Mouse (Mus musculus): ENCODE results near the gene Erp27. TPM values are rescaled to one million over a fixed set of nuclear protein-coding genes. Genes with fewer than 3 reads are reported as not detected.

The Erp27 gene
- total and polyA plus RNA-seq, 3 experiments, result 0.39 TPM; not detected in 2

DNA sequence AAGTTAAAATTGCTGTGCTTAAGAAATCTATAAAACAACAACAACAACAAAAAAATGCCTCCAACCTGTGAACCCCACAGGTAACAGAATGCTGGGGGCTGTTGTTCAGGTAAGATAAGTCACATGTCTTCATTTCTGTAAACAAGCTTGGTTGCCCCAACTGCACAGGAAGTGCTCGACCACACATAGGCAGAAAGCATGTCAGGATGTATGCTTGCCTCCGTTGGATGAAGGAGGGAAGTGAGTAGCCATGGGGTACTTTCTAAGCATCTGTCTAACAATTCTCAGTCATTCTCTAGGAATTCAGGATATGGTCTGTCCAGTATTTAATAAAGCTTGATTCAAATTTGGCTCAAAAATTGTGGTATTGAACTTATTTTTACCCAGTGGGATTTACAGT, 23.0 kb downstream of the Erp27 start:
- Histone ChIP-seq H3K27ac (ENCODE audit: control insufficient read depth, low read depth, low read length) (no peak overlapping the region), H3K4me3 (ENCODE audit: control insufficient read depth in 1 of 2, insufficient read depth in 1 of 2, low read depth in 2 of 2, low read length in 2 of 2) (no peak overlapping the region), H3K27me3 (ENCODE audit: control insufficient read depth in 1 of 2, insufficient read depth in 2 of 2, low read length in 2 of 2) (peaks cover 0 to 1% of the 10 kb centered on the region in 2 experiments; a peak in 2 of 4 replicates), H3K4me1 (ENCODE audit: control insufficient read depth in 1 of 2, insufficient read depth in 2 of 2, low read length in 2 of 2) (peaks cover 3 to 19% of the 10 kb centered on the region in 2 experiments; a peak in 3 of 4 replicates), H3K9ac (ENCODE audit: control insufficient read depth, low read depth, low read length, poor library complexity, severe bottlenecking) (no peak overlapping the region), H3K9me3 (replicated peaks; ENCODE audit: insufficient read depth, low read length) (no peaks in the 10 kb centered on the region), H3K79me2 (ENCODE audit: control insufficient read depth, insufficient read depth, low read length, poor library complexity) (no peaks in the 10 kb centered on the region), H3K36me3 (ENCODE audit: control insufficient read depth in 1 of 2, insufficient read depth in 2 of 2, low read length in 2 of 2) (peaks cover 0 to 19% of the 10 kb centered on the region in 2 experiments; a peak in 2 of 4 replicates)
- DNase-seq (ENCODE audit: low read depth, low spot score), result peak; percentile 29
- TF ChIP-seq MXI1 (IDR thresholded peaks at IDR 0.05; ENCODE audit: low read depth, low read length), result no peak
- no peak for TF ChIP-seq GATA1 (IDR thresholded peaks at IDR 0.05; ENCODE audit: low read depth, low read length)
- no peak for TF ChIP-seq CHD2 (IDR thresholded peaks at IDR 0.05; ENCODE audit: low read length)
- no peak for TF ChIP-seq MAX (IDR thresholded peaks at IDR 0.05; ENCODE audit: low read length)
- TF ChIP-seq MEF2A (IDR thresholded peaks at IDR 0.05; ENCODE audit: extremely low read depth, insufficient replicate concordance, low read depth, low read length, poor library complexity, severe bottlenecking), result no peak

DNA sequence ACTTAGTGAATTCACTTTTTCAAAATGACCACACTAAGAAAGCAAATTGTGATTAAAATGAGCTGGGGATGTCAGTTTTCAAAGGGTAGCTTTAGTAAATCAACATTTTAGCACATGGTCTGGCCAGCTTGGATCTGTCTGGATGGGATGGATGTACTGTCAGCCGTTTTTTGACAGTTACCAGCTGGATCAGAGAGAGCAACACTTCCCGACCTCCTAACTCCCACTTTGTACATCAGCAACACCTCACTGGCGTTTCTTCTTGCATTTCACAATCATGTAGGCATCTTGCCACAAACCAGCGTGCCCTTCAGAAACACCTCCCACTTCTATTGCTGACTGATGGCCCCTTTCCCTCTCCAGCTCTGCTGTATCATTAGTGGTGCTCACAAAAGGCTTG, 23.8 kb downstream of the Erp27 start:
- no peaks in the 10 kb centered on the region for H3K9me3 ChIP-seq (replicated peaks; ENCODE audit: insufficient read depth, low read length)
- no peak overlapping the region for H3K9ac ChIP-seq (ENCODE audit: control insufficient read depth, low read depth, low read length, poor library complexity, severe bottlenecking)
- H3K27me3 ChIP-seq (ENCODE audit: control insufficient read depth in 1 of 2, insufficient read depth in 2 of 2, low read length in 2 of 2), result peaks cover 0 to 1% of the 10 kb centered on the region in 2 experiments; a peak in 2 of 4 replicates
- no peak overlapping the region for H3K4me3 ChIP-seq (ENCODE audit: control insufficient read depth in 1 of 2, insufficient read depth in 1 of 2, low read depth in 2 of 2, low read length in 2 of 2)
- H3K36me3 ChIP-seq (ENCODE audit: control insufficient read depth in 1 of 2, insufficient read depth in 2 of 2, low read length in 2 of 2), result peaks cover 0 to 19% of the 10 kb centered on the region in 2 experiments; a peak in 2 of 4 replicates
- TF ChIP-seq EP300 (IDR thresholded peaks at IDR 0.05; ENCODE audit: low read depth in 1 of 2, low read length in 2 of 2) (no peak), NELFE (IDR thresholded peaks at IDR 0.05; ENCODE audit: low read depth, low read length) (no peak), ZMIZ1 (IDR thresholded peaks at IDR 0.05; ENCODE audit: low read depth, low read length) (no peak), MYB (IDR thresholded peaks at IDR 0.05; ENCODE audit: low read depth, low read length) (no peak), HCFC1 (IDR thresholded peaks at IDR 0.05; ENCODE audit: low read depth, low read length) (no peak), SMC3 (IDR thresholded peaks at IDR 0.05; ENCODE audit: low read depth, low read length) (no peak), ELF1 (IDR thresholded peaks at IDR 0.05; ENCODE audit: low read depth, low read length) (no peak), MEF2A (IDR thresholded peaks at IDR 0.05; ENCODE audit: extremely low read depth, insufficient replicate concordance, low read depth, low read length, poor library complexity, severe bottlenecking) (no peak), ETS1 (IDR thresholded peaks at IDR 0.05; ENCODE audit: low read depth, low read length) (no peak)
- DNase-seq (ENCODE audit: low read depth, low spot score), result no peak
- H3K79me2 ChIP-seq (ENCODE audit: control insufficient read depth, insufficient read depth, low read length, poor library complexity), result no peaks in the 10 kb centered on the region
- no peak overlapping the region for H3K27ac ChIP-seq (ENCODE audit: control insufficient read depth, low read depth, low read length)
- peaks cover 3 to 19% of the 10 kb centered on the region in 2 experiments; a peak in 3 of 4 replicates for H3K4me1 ChIP-seq (ENCODE audit: control insufficient read depth in 1 of 2, insufficient read depth in 2 of 2, low read length in 2 of 2)

DNA sequence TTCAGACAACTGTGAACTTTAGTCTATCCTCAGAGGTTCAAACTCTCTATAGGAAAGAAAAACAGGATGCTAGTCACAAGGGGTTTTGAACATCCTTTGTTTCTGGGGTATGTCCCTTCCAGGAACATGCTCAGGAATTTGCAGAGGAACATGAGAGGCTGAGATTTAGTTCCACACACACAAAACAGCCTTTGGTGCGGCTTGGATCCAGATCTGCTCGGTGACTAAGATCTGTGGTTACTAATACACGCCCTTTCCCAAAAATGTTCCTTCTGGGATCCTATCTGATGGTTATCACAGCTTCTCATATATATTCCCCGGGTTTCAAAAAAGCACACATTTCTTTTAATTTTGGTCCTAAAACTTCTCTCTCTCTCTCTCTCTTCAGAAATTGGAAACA, 24.2 kb downstream of the Erp27 start:
- H3K79me2 ChIP-seq (ENCODE audit: control insufficient read depth, insufficient read depth, low read length, poor library complexity), result no peaks in the 10 kb centered on the region
- H3K4me1 ChIP-seq (ENCODE audit: control insufficient read depth in 1 of 2, insufficient read depth in 2 of 2, low read length in 2 of 2), result peaks cover 3 to 19% of the 10 kb centered on the region in 2 experiments; a peak in 3 of 4 replicates

More for the DNA sequence above, 24.2 kb downstream of the Erp27 start:
- Histone ChIP-seq H3K4me3 (ENCODE audit: control insufficient read depth in 1 of 2, insufficient read depth in 1 of 2, low read depth in 2 of 2, low read length in 2 of 2) (no peak overlapping the region), H3K9ac (ENCODE audit: control insufficient read depth, low read depth, low read length, poor library complexity, severe bottlenecking) (no peak overlapping the region), H3K36me3 (ENCODE audit: control insufficient read depth in 1 of 2, insufficient read depth in 2 of 2, low read length in 2 of 2) (peaks cover 0 to 19% of the 10 kb centered on the region in 2 experiments; a peak in 2 of 4 replicates), H3K27ac (ENCODE audit: control insufficient read depth, low read depth, low read length) (no peak overlapping the region), H3K9me3 (replicated peaks; ENCODE audit: insufficient read depth, low read length) (no peaks in the 10 kb centered on the region), H3K27me3 (ENCODE audit: control insufficient read depth in 1 of 2, insufficient read depth in 2 of 2, low read length in 2 of 2) (peaks cover 0 to 1% of the 10 kb centered on the region in 2 experiments; a peak in 2 of 4 replicates)
- TF ChIP-seq NELFE (IDR thresholded peaks at IDR 0.05; ENCODE audit: low read depth, low read length) (no peak), E2F4 (IDR thresholded peaks at IDR 0.05; ENCODE audit: borderline replicate concordance, low read depth, low read length) (no peak), RCOR1 (IDR thresholded peaks at IDR 0.05; ENCODE audit: low read depth, low read length) (no peak), POLR2AphosphoS5 (IDR thresholded peaks at IDR 0.05; ENCODE audit: borderline replicate concordance, low read depth, low read length) (no peak), TBP (IDR thresholded peaks at IDR 0.05; ENCODE audit: low read depth, low read length) (no peak), ZC3H11A (IDR thresholded peaks at IDR 0.05; ENCODE audit: low read depth, low read length) (no peak), MAFK (IDR thresholded peaks at IDR 0.05; ENCODE audit: borderline replicate concordance, low read depth, low read length) (no peak), MXI1 (IDR thresholded peaks at IDR 0.05; ENCODE audit: low read depth, low read length) (no peak), SMC3 (IDR thresholded peaks at IDR 0.05; ENCODE audit: low read depth, low read length) (no peak), POLR2AphosphoS2 (IDR thresholded peaks at IDR 0.05; ENCODE audit: low read length) (no peak), USF1 (IDR thresholded peaks at IDR 0.05; ENCODE audit: low read depth, low read length) (no peak), MYC (IDR thresholded peaks at IDR 0.05; ENCODE audit: low read depth, low read length) (no peak), MYB (IDR thresholded peaks at IDR 0.05; ENCODE audit: low read depth, low read length) (no peak)
- no peak for DNase-seq (ENCODE audit: low read depth, low spot score)
